Mouse (Mus musculus): ENCODE results near the gene Gzma. TPM values are rescaled to one million over a fixed set of nuclear protein-coding genes. Genes with fewer than 3 reads are reported as not detected.

The Gzma gene
- polyA plus RNA-seq, 1 experiment from 2014 or later = not detected

GRCm38 (mm10) chr13:113055826-113056225 is 45.0 kb downstream of the Gzma start:
- Histone ChIP-seq H3K9me3 (ENCODE audit: control insufficient read depth, low read length) (no peaks in the 10 kb centered on the region), H3K4me3 (ENCODE audit: low read depth, low read length) (no peak overlapping the region), H3K27ac (ENCODE audit: low read depth, low read length) (no peak overlapping the region), H3K36me3 (ENCODE audit: control insufficient read depth, insufficient read depth, low read length) (no peaks in the 10 kb centered on the region), H3K4me1 (ENCODE audit: control insufficient read depth, insufficient read depth, low read length) (no peaks in the 10 kb centered on the region), H3K4me2 (ENCODE audit: low read depth) (no peak overlapping the region), H3K9ac (ENCODE audit: low read length) (no peak overlapping the region), H3K27me3 (ENCODE audit: control insufficient read depth, insufficient read depth, low read length) (no peaks in the 10 kb centered on the region)
- WGBS = 43% methylated on average over 8 of the region's 8 CpGs
- DNase-seq (ENCODE audit: low spot score) (no peak), ATAC-seq (ENCODE audit: insufficient read depth, low FRiP score, low TSS enrichment) (no peak)

DNA sequence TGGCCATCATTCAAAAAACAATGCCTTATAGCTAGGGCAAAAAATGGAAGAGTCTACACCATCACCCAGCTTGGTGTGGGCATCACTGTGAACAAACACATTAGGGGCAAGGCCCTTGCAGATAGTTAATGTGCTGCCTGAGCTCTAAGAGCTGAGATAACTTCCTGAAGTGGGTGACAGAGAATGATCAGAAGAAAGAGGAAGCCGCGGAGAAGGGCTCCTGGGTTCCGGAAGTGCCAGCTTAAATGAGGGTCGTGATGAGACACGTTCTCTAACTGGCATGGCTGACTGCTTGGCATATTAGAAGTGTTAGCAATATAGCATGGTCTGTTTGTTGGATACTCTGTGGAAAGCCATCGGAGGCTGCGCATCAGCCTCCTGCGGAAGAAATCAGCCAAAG is 46.6 kb downstream of the Gzma start:
- H3K27me3 ChIP-seq (ENCODE audit: control insufficient read depth, insufficient read depth, low read length) = no peaks in the 10 kb centered on the region
- DNase-seq (ENCODE audit: low spot score) (no peak), ATAC-seq (ENCODE audit: insufficient read depth, low FRiP score, low TSS enrichment) (no peak)
- no peaks in the 10 kb centered on the region for H3K4me1 ChIP-seq (ENCODE audit: control insufficient read depth, insufficient read depth, low read length)
- H3K4me3 ChIP-seq (ENCODE audit: low read depth, low read length) = no peak overlapping the region
- no peak overlapping the region for H3K4me2 ChIP-seq (ENCODE audit: low read depth)
- H3K27ac ChIP-seq (ENCODE audit: low read depth, low read length) = no peak overlapping the region
- no peaks in the 10 kb centered on the region for H3K9me3 ChIP-seq (ENCODE audit: control insufficient read depth, low read length)
- H3K9ac ChIP-seq (ENCODE audit: low read length) = no peak overlapping the region
- H3K36me3 ChIP-seq (ENCODE audit: control insufficient read depth, insufficient read depth, low read length) = no peaks in the 10 kb centered on the region
- 87% methylated on average over 8 of the region's 8 CpGs for WGBS

GRCm38 (mm10) chr13:113047647-113048046 is 53.1 kb downstream of the Gzma start:
- WGBS = 81% methylated on average over 3 of the region's 3 CpGs
- H3K9me3 ChIP-seq (ENCODE audit: control insufficient read depth, low read length) = no peaks in the 10 kb centered on the region
- H3K4me2 ChIP-seq (ENCODE audit: low read depth) = no peak overlapping the region
- no peaks in the 10 kb centered on the region for H3K4me1 ChIP-seq (ENCODE audit: control insufficient read depth, insufficient read depth, low read length)
- H3K36me3 ChIP-seq (ENCODE audit: control insufficient read depth, insufficient read depth, low read length) = no peaks in the 10 kb centered on the region
- H3K4me3 ChIP-seq (ENCODE audit: low read depth, low read length) = no peak overlapping the region
- no peaks in the 10 kb centered on the region for H3K27me3 ChIP-seq (ENCODE audit: control insufficient read depth, insufficient read depth, low read length)
- H3K9ac ChIP-seq (ENCODE audit: low read length) = no peak overlapping the region
- no peak for ATAC-seq (ENCODE audit: insufficient read depth, low FRiP score, low TSS enrichment)
- no peak overlapping the region for H3K27ac ChIP-seq (ENCODE audit: low read depth, low read length)
- DNase-seq (ENCODE audit: low spot score) = no peak

- DNase-seq (ENCODE audit: low spot score) (no peak), ATAC-seq (ENCODE audit: insufficient read depth, low FRiP score, low TSS enrichment) (peak; percentile 25; the same call in 1 of the 2 replicates)
- H3K4me1 ChIP-seq (ENCODE audit: control insufficient read depth, insufficient read depth, low read length) = no peaks in the 10 kb centered on the region
- H3K9me3 ChIP-seq (ENCODE audit: control insufficient read depth, low read length) = no peaks in the 10 kb centered on the region
- H3K27ac ChIP-seq (ENCODE audit: low read depth, low read length) = no peak overlapping the region
- no peaks in the 10 kb centered on the region for H3K36me3 ChIP-seq (ENCODE audit: control insufficient read depth, insufficient read depth, low read length)
- H3K9ac ChIP-seq (ENCODE audit: low read length) = no peak overlapping the region
- no peak overlapping the region for H3K4me2 ChIP-seq (ENCODE audit: low read depth)
- H3K4me3 ChIP-seq (ENCODE audit: low read depth, low read length) = no peak overlapping the region
- no peaks in the 10 kb centered on the region for H3K27me3 ChIP-seq (ENCODE audit: control insufficient read depth, insufficient read depth, low read length)
Observed at GRCm38 (mm10) chr13:113047018-113047417, 53.8 kb downstream of the Gzma start.

DNA sequence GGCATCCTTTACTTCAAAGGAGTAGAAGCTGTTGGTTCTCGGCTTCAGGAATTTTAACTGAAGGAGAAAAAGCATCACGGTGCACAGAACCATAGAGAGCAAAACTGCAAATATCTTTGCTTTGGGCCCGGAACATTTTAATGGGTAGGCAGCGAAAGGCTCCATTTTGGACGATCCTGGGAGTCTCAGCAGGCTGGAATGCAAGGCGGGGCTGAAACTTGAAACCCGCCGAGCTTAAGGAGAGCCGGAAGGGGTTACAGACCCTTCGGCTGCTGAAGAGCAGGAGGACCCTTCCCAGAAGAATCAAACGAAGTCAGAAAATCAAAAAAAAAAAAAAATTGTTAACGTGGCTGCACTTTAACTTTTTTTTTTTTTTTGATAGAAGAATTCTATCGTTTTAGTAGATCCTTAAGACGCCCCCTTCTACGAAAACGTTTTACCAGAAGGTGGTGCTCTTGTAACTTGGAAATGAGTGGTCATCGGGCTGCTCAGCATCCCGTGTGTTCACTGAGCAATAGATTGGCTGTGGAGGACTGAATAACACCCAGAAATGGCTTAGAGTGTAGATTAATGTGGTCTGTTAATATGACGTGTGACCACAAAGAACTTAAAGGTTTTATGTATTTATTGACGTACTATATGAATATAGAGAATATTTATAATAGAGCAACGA is 54.4 kb downstream of the Gzma start, which contains the start of gene Gpx8:
Gpx8 (minus strand) TSS at position 200 of the 673 bp plus-strand sequence.
- H3K4me2 ChIP-seq (ENCODE audit: low read depth) = peak within 1 kb of the TSS; percentile 32
- H3K9me3 ChIP-seq (ENCODE audit: control insufficient read depth, low read length) = no peaks in the 10 kb centered on the region
- peak within 1 kb of the TSS; percentile 44 for H3K4me3 ChIP-seq (ENCODE audit: low read depth, low read length)
- no peaks in the 10 kb centered on the region for H3K36me3 ChIP-seq (ENCODE audit: control insufficient read depth, insufficient read depth, low read length)
- peak within 1 kb of the TSS; percentile 51 for H3K9ac ChIP-seq (ENCODE audit: low read length)
- H3K27me3 ChIP-seq (ENCODE audit: control insufficient read depth, insufficient read depth, low read length) = no peaks in the 10 kb centered on the region
- WGBS = 7% methylated on average over 21 of the region's 21 CpGs
- peak; percentile 84 for ATAC-seq (ENCODE audit: insufficient read depth, low FRiP score, low TSS enrichment)
- no peaks in the 10 kb centered on the region for H3K4me1 ChIP-seq (ENCODE audit: control insufficient read depth, insufficient read depth, low read length)
- no peak within 1 kb of the TSS for H3K27ac ChIP-seq (ENCODE audit: low read depth, low read length)
- DNase-seq (ENCODE audit: low spot score) = peak; percentile 78

DNA sequence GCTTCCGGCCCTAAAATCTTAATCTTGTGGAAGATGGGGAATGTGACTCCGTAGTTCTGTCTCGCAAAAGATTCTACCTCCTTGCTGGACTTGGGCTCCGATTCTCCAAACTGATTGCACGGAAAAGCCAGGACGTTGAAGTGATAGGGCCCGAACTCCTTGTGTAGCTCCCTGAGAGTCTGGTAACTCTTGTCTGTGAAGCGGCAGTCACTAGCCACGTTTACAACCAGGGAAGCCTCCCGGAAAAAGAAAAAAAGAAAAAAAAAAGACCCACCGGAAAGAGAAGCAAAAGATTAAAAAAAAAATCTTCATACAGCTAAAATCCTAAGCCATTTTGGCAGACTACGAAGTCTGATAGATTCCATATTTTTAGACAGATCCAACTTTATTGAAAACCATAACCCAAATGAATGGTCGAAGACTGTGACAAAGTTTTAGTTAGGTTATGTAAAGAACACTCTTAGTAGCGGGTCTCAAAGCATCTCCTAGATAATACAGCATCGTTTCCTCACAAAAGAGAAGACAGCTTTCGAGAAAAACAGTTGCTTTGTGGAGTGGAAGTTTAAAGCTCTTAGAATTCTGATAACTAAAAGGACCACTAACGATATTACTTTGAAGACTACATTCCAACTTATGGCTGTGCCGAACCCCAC is 55.2 kb downstream of the Gzma start:
- Histone ChIP-seq H3K27me3 (ENCODE audit: control insufficient read depth, insufficient read depth, low read length) (no peaks in the 10 kb centered on the region), H3K4me3 (ENCODE audit: low read depth, low read length) (peak overlapping the region; percentile 44), H3K4me1 (ENCODE audit: control insufficient read depth, insufficient read depth, low read length) (no peaks in the 10 kb centered on the region), H3K9ac (ENCODE audit: low read length) (peak overlapping the region; percentile 51), H3K9me3 (ENCODE audit: control insufficient read depth, low read length) (no peaks in the 10 kb centered on the region), H3K36me3 (ENCODE audit: control insufficient read depth, insufficient read depth, low read length) (no peaks in the 10 kb centered on the region), H3K4me2 (ENCODE audit: low read depth) (peak overlapping the region; percentile 32), H3K27ac (ENCODE audit: low read depth, low read length) (no peak overlapping the region)
- 28% methylated on average over 18 of the region's 18 CpGs for WGBS
- no peak for DNase-seq (ENCODE audit: low spot score)
- no peak for ATAC-seq (ENCODE audit: insufficient read depth, low FRiP score, low TSS enrichment)

DNA sequence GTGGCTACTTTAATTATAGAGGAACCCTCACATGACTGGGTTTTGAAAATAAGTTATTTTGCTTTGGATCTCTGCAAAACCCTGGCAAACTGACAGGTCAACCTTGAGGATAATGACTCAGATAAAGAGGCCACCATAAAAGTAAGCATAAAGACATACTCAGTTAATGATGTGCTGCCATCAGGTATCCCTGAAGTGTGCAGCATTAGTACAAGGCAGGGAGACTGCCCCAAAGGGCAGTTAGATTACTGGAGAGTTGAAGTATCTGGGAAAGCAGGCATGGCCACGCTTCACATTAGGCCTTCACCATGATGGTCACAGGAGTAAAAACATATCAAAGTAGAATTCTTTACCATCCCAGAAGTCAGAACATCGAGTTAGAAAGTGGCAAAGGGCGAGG is 55.9 kb downstream of the Gzma start:
- ATAC-seq (ENCODE audit: insufficient read depth, low FRiP score, low TSS enrichment) (no peak), DNase-seq (ENCODE audit: low spot score) (no peak)
- H3K27me3 ChIP-seq (ENCODE audit: control insufficient read depth, insufficient read depth, low read length) = no peaks in the 10 kb centered on the region
- peak overlapping the region; percentile 44 for H3K4me3 ChIP-seq (ENCODE audit: low read depth, low read length)
- 77% methylated on average over 3 of the region's 3 CpGs for WGBS
- H3K9ac ChIP-seq (ENCODE audit: low read length) = no peak overlapping the region
- H3K36me3 ChIP-seq (ENCODE audit: control insufficient read depth, insufficient read depth, low read length) = no peaks in the 10 kb centered on the region
- no peaks in the 10 kb centered on the region for H3K9me3 ChIP-seq (ENCODE audit: control insufficient read depth, low read length)
- H3K4me1 ChIP-seq (ENCODE audit: control insufficient read depth, insufficient read depth, low read length) = no peaks in the 10 kb centered on the region
- H3K27ac ChIP-seq (ENCODE audit: low read depth, low read length) = no peak overlapping the region
- peak overlapping the region; percentile 32 for H3K4me2 ChIP-seq (ENCODE audit: low read depth)

Measured in neural tube, embryonic 11.5 days (tissue).